Mouse (Mus musculus) liver, postnatal 0 days (tissue): ENCODE results near the gene Hspa2. TPM values are rescaled to one million over a fixed set of nuclear protein-coding genes. Genes with fewer than 3 reads are reported as not detected.

Experiments
- ATAC-seq: fragments of 200-750 bp; cut with Nextera tagmentation; 2 replicates; pipeline ENCODE4 v1.8.0; 2017; ENCODE audit warnings: mild to moderate bottlenecking, moderate library complexity
- DNase-seq: peaks from one replicate; pipeline ENCODE4 v3.0.0-alpha.2; 2016
- H3K27ac ChIP-seq: fragments of 300-500 bp; sonication (generic); 2 replicates; pipeline ENCODE4 v1.5.1; 2014; ENCODE audit warnings: antibody characterized with exemption, moderate library complexity, mild to moderate bottlenecking, low read depth
- H3K27me3 ChIP-seq: fragments of 300-500 bp; sonication (generic); 2 replicates; pipeline ENCODE4 v1.6.1; 2014; ENCODE audit warnings: low read length, control low read depth, mixed read lengths; ENCODE audit not compliant: insufficient read depth
- H3K36me3 ChIP-seq: fragments of 300-500 bp; sonication (generic); replicated peaks from 2 replicates; pipeline ENCODE4 v1.6.1; 2014; ENCODE audit warnings: mild to moderate bottlenecking, control low read depth, low read length, moderate library complexity, mixed read lengths; ENCODE audit not compliant: insufficient read depth
- H3K4me1 ChIP-seq: fragments of 300-500 bp; sonication (generic); 2 replicates; pipeline ENCODE4 v1.6.1; 2014; ENCODE audit warnings: antibody characterized with exemption, mild to moderate bottlenecking, control low read depth; ENCODE audit not compliant: insufficient read depth
- H3K4me2 ChIP-seq: fragments of 300-500 bp; sonication (generic); 2 replicates; pipeline ENCODE4 v1.6.1; 2014; ENCODE audit warnings: low read depth, mild to moderate bottlenecking, low read length, moderate library complexity, mixed read lengths
- H3K4me3 ChIP-seq: fragments of 300-500 bp; sonication (generic); 2 replicates; pipeline ENCODE4 v1.5.1; 2014; ENCODE audit warnings: low read depth, low read length
- H3K9ac ChIP-seq: fragments of 300-500 bp; sonication (generic); replicated peaks from 2 replicates; pipeline ENCODE4 v1.6.1; 2014; ENCODE audit warnings: mild to moderate bottlenecking, moderate library complexity
- H3K9me3 ChIP-seq: fragments of 300-500 bp; sonication (generic); 2 replicates; pipeline ENCODE4 v1.6.1; 2016; ENCODE audit warnings: mild to moderate bottlenecking, control low read depth, low read length, mixed read lengths
- CTCF ChIP-seq: sonication (generic); IDR thresholded peaks from 2 replicates; pipeline ENCODE4 v1.5.1; 2016; ENCODE audit warnings: antibody characterized with exemption, low read depth
- EP300 ChIP-seq: IDR thresholded peaks from 2 replicates; pipeline ENCODE4 v1.6.1; 2016; ENCODE audit warnings: antibody characterized with exemption, low read depth, mild to moderate bottlenecking
- WGBS: fragments of 180-500 bp; shearing (Covaris S2); extraction: QIAGEN DNeasy Blood & Tissue Kit; methylation state at CpG from one replicate; pipeline ENCODE4 v1.1.7; 2014; ENCODE audit not compliant: insufficient replicate concordance; 5-methylcytosine and 5-hydroxymethylcytosine counted together
- polyA plus RNA-seq: library from polyadenylated mRNA; unstranded; fragments of >200 nt; fragmentation: Nextera tagmentation; extraction: Ambion mirVana; gene quantifications from 2 replicates; pipeline ENCODE4 v1.2.1, GENCODE M21; 2015

Hspa2 gene
- polyA plus RNA-seq, 1 experiment from 2014 or later, result 2.5 TPM

DNA sequence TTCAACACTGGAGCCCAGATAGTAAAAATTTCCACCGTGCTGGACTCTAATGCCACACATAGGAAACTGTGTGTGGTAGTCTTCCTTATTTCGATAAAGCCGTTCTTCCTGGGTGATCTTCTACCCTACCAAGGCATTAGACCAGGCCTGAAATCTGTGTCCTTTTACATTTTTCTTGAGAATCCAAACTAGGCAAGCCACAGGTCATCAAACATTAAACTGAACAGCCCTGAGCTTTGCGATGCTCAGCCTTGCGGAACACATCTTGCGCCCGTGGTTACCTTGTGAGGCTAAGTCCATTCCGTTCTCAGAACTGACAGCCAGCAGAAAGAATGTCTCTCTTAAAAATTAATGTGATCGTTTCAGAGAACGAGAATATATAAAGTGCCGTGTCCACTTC is 42.2 kb downstream of the Hspa2 start:
- Histone ChIP-seq H3K27ac (no peak overlapping the region), H3K9me3 (no peaks in the 10 kb centered on the region), H3K27me3 (no peaks in the 10 kb centered on the region), H3K4me2 (no peak overlapping the region), H3K4me1 (no peaks in the 10 kb centered on the region), H3K4me3 (no peak overlapping the region), H3K9ac (no peak overlapping the region), H3K36me3 (no peaks in the 10 kb centered on the region)
- ATAC-seq, result no peak
- 73% methylated on average over 11 of the region's 11 CpGs for WGBS
- TF ChIP-seq CTCF (no peak), EP300 (no peak)
- no peak for DNase-seq

DNA sequence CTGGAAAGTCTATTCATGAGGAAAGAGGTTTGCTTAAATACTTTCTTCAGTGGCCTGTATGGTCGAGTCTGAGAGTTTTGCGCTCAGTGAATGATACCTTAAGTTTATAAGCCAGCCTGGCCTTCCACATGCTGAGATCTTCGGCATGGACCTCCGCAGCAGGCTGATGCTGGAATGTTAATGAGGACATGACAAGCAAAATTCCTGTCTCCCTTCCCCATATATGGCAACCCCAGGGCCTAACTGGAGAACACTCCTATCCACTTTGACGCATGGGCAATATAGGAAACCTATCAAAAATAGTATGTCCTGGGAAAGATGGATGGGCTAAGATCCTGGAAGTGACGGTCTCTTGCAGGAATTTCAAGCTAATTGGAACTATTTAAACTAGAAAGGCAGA is 44.2 kb downstream of the Hspa2 start:
- Histone ChIP-seq H3K36me3 (no peaks in the 10 kb centered on the region), H3K4me2 (no peak overlapping the region), H3K9me3 (no peaks in the 10 kb centered on the region), H3K9ac (no peak overlapping the region), H3K4me3 (no peak overlapping the region), H3K27ac (no peak overlapping the region), H3K27me3 (no peaks in the 10 kb centered on the region), H3K4me1 (no peaks in the 10 kb centered on the region)
- TF ChIP-seq EP300 (no peak), CTCF (no peak)
- DNase-seq, result no peak
- ATAC-seq, result no peak
- 70% methylated on average over 6 of the region's 6 CpGs for WGBS

DNA sequence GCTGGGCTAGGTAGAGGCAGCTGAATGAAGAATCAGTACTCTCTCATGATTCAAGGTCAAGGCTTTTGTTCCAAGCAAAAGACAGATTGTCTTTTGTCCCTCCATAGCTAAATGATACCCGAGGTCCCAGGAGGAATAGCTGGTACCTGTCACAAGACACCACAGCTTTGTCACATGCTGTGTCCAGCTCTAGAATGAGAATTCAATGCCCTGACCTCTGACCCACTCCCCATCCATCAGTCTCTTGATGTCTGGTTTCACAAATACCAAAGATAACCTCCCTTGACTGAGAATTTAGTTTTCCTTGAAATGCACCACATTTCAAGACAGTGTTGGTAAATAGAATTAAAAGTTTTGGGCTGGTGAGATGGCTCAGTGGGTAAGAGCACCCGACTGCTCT is 48.2 kb downstream of the Hspa2 start:
- 69% methylated on average over 2 of the region's 2 CpGs for WGBS
- H3K27me3 ChIP-seq, result no peaks in the 10 kb centered on the region

More for the DNA sequence above, 48.2 kb downstream of the Hspa2 start:
- no peak overlapping the region for H3K27ac ChIP-seq
- no peak for DNase-seq
- no peaks in the 10 kb centered on the region for H3K36me3 ChIP-seq
- H3K9ac ChIP-seq, result no peak overlapping the region
- no peaks in the 10 kb centered on the region for H3K4me1 ChIP-seq
- no peak for ATAC-seq
- TF ChIP-seq EP300, result no peak
- H3K9me3 ChIP-seq, result no peaks in the 10 kb centered on the region
- H3K4me3 ChIP-seq, result no peak overlapping the region
- no peak overlapping the region for H3K4me2 ChIP-seq

Other genes with a start within 250 kb of the Hspa2 start
- not detected in 2 replicates for gene Esr2, start 226.9 kb upstream of the Hspa2 start, polyA plus RNA-seq
- gene Tex21, start 157.4 kb upstream of the Hspa2 start, polyA plus RNA-seq, result 0.08 TPM in 1 of 2 replicates, not detected in the other
- 62.6 and 63.0 TPM in 2 replicates for gene Mthfd1, start 148.9 kb upstream of the Hspa2 start, polyA plus RNA-seq
- gene Akap5, start 79.3 kb upstream of the Hspa2 start, polyA plus RNA-seq, result 0.20 and 0.22 TPM in 2 replicates
- gene Zbtb25, start 34.6 kb upstream of the Hspa2 start, polyA plus RNA-seq, result 4.3 and 4.4 TPM in 2 replicates
- gene Zbtb1, start 33.9 kb upstream of the Hspa2 start, polyA plus RNA-seq, result 2.4 and 2.6 TPM in 2 replicates
- 0.15 and 0.18 TPM in 2 replicates for gene Ppp1r36, start 13.4 kb downstream of the Hspa2 start, polyA plus RNA-seq
- 3.3 and 3.7 TPM in 2 replicates for gene Plekhg3, start 126.7 kb downstream of the Hspa2 start, polyA plus RNA-seq